Mouse (Mus musculus): ENCODE measurements around the gene Ttc23. TPM values are rescaled to one million over a fixed set of nuclear protein-coding genes. Genes with fewer than 3 reads are reported as not detected.

The Ttc23 gene
- total RNA-seq (2023) = 1 to 10 TPM; 1.3 to 1.6 TPM

GRCm38 (mm10) chr7:67647277-67647676, at the start of gene Ttc23:
TSS of gene Ttc23 (plus strand) at chr7:67647410.

GRCm38 (mm10) chr7:67644833-67645680, 2.2 kb upstream of the Ttc23 start, which contains the start of gene Lrrc28:
TSS of gene Lrrc28 (minus strand) at chr7:67645268.

GRCm38 (mm10) chr7:67759629-67759995, 112.4 kb downstream of the Ttc23 start, which contains the start of gene Synm:
TSS of gene Synm (minus strand) at chr7:67759742.

Other genes starting within 250 kb of the Ttc23 start
- gene Lrrc28, start 2.1 kb upstream of the Ttc23 start, total RNA-seq (2023) = 10 to 100 TPM; 17.7 to 28.3 TPM
- gene Synm, start 112.3 kb downstream of the Ttc23 start, total RNA-seq (2023) = under 1 TPM; 0.18 to 0.20 TPM

Measured in neutrophil, adult 83 days (primary cell).